Mouse (Mus musculus) testis, adult 2 months (tissue): ENCODE data around the gene Spink2. TPM values are rescaled to one million over a fixed set of nuclear protein-coding genes. Genes with fewer than 3 reads are reported as not detected.
A peak's percentile ranks its signal among the peaks of the same experiment; 100 is the strongest.

Source experiments
- H3K27ac ChIP-seq: fragments of 200-500 bp; 2 replicates; pipeline ENCODE4 v1.5.1; 2012; ENCODE audit warnings: low read depth, low read length; ENCODE audit not compliant: control insufficient read depth, insufficient read depth
- H3K27me3 ChIP-seq: fragments of 200-500 bp; 2 replicates; pipeline ENCODE4 v1.6.1; 2012; ENCODE audit warnings: mild to moderate bottlenecking, low read length, moderate library complexity; ENCODE audit not compliant: control insufficient read depth, insufficient read depth
- H3K36me3 ChIP-seq: fragments of 200-500 bp; 2 replicates; pipeline ENCODE4 v1.6.1; 2012; ENCODE audit warnings: mild to moderate bottlenecking, low read length; ENCODE audit not compliant: control insufficient read depth, insufficient read depth
- H3K4me1 ChIP-seq: fragments of 200-500 bp; 2 replicates; pipeline ENCODE4 v1.6.1; 2012; ENCODE audit warnings: low read length; ENCODE audit not compliant: control insufficient read depth, insufficient read depth
- H3K4me3 ChIP-seq: fragments of 200-500 bp; 2 replicates; pipeline ENCODE4 v1.5.1; 2012; ENCODE audit warnings: low read depth, mild to moderate bottlenecking, low read length, moderate library complexity, mixed read lengths; ENCODE audit not compliant: control insufficient read depth
- CTCF ChIP-seq: fragments of 200-500 bp; IDR thresholded peaks from 2 replicates; pipeline ENCODE4 v1.5.1; 2012; ENCODE audit warnings: low read depth, mild to moderate bottlenecking, inconsistent platforms, low read length, moderate library complexity; ENCODE audit not compliant: control insufficient read depth, insufficient read depth, insufficient replicate concordance
- POLR2A ChIP-seq: fragments of 200-500 bp; IDR thresholded peaks from 2 replicates; pipeline ENCODE4 v1.6.1; 2012; ENCODE audit warnings: low read depth, mild to moderate bottlenecking, inconsistent platforms, low read length, moderate library complexity; ENCODE audit not compliant: control insufficient read depth
- polyA plus RNA-seq: library from polyadenylated mRNA; depleted of rRNA; stranded (reverse); fragments of >200 nt; gene quantifications from 2 replicates; pipeline ENCODE4 v1.2.3, GENCODE M21; 2012

The Spink2 gene
- polyA plus RNA-seq, 1 experiment = 1,967 TPM

GRCm38 (mm10) chr5:77228986-77229385 is 17.7 kb upstream of the Spink2 start:
- Histone ChIP-seq H3K27ac (no peak overlapping the region), H3K4me1 (no peaks in the 10 kb centered on the region), H3K27me3 (no peaks in the 10 kb centered on the region), H3K4me3 (no peak overlapping the region), H3K36me3 (no peaks in the 10 kb centered on the region)
- no peak; the same call in 1 of the 2 replicates for TF ChIP-seq CTCF
- no peak for TF ChIP-seq POLR2A

GRCm38 (mm10) chr5:77223043-77223975 is 12.0 kb upstream of the Spink2 start:
- Histone ChIP-seq H3K27ac (no peak overlapping the region), H3K36me3 (no peaks in the 10 kb centered on the region), H3K4me1 (peaks cover 3% of the 10 kb centered on the region), H3K4me3 (no peak overlapping the region), H3K27me3 (no peaks in the 10 kb centered on the region)
- TF ChIP-seq POLR2A (no peak), CTCF (peak; percentile 37; the same call in 1 of the 2 replicates)

GRCm38 (mm10) chr5:77217724-77218123 is 6.5 kb upstream of the Spink2 start:
- Histone ChIP-seq H3K27ac (no peak overlapping the region), H3K36me3 (no peaks in the 10 kb centered on the region), H3K4me1 (peaks cover 3% of the 10 kb centered on the region), H3K4me3 (no peak overlapping the region), H3K27me3 (no peaks in the 10 kb centered on the region)
- TF ChIP-seq CTCF = no peak
- no peak for TF ChIP-seq POLR2A

- no peaks in the 10 kb centered on the region for H3K27me3 ChIP-seq
- H3K36me3 ChIP-seq = no peaks in the 10 kb centered on the region
- no peak overlapping the region for H3K4me3 ChIP-seq
- no peaks in the 10 kb centered on the region; the same call in 1 of the 2 replicates for H3K4me1 ChIP-seq
- H3K27ac ChIP-seq = no peak overlapping the region
- TF ChIP-seq CTCF = peak; percentile 27; the same call in 1 of the 2 replicates
- no peak for TF ChIP-seq POLR2A
Observed at GRCm38 (mm10) chr5:77217211-77217610, 5.9 kb upstream of the Spink2 start.

- H3K36me3 ChIP-seq = no peaks in the 10 kb centered on the region
- H3K27me3 ChIP-seq = no peaks in the 10 kb centered on the region
- H3K27ac ChIP-seq = no peak overlapping the region
- TF ChIP-seq CTCF = no peak
- no peak for TF ChIP-seq POLR2A
- no peak overlapping the region for H3K4me3 ChIP-seq
- peaks cover 3% of the 10 kb centered on the region for H3K4me1 ChIP-seq
Observed at GRCm38 (mm10) chr5:77206134-77206533, 5.1 kb downstream of the Spink2 start.

- Histone ChIP-seq H3K4me3 (no peak overlapping the region), H3K4me1 (no peaks in the 10 kb centered on the region), H3K36me3 (no peaks in the 10 kb centered on the region), H3K27me3 (no peaks in the 10 kb centered on the region), H3K27ac (no peak overlapping the region)
- TF ChIP-seq CTCF (no peak), POLR2A (no peak)
Observed at GRCm38 (mm10) chr5:77202238-77202637, 9.0 kb downstream of the Spink2 start.

- Histone ChIP-seq H3K36me3 (no peaks in the 10 kb centered on the region), H3K27ac (no peak overlapping the region), H3K27me3 (no peaks in the 10 kb centered on the region), H3K4me3 (no peak overlapping the region), H3K4me1 (no peaks in the 10 kb centered on the region)
- TF ChIP-seq CTCF = no peak
- TF ChIP-seq POLR2A = no peak
Observed at GRCm38 (mm10) chr5:77200695-77201094, 10.6 kb downstream of the Spink2 start.
